Mouse (Mus musculus) heart, embryonic 14.5 days (tissue): ENCODE measurements at regions not wholly inside any gene's neighbourhood (a gene's known extent, or its start where the extent isn't known, plus 50 kb on each side); places are given as distances from the start of the nearest gene placed in this dataset.

Experiments used
- ATAC-seq: fragments of 200-750 bp; cut with Nextera tagmentation; 2 replicates; pipeline ENCODE4 v1.8.0; 2017; ENCODE audit warnings: low read depth, moderate TSS enrichment; ENCODE audit not compliant: insufficient number of reproducible peaks, insufficient read depth, low FRiP score
- H3K27ac ChIP-seq, 2 experiments: fragments of 200-500 bp in 1 of 2; fragments of 300-500 bp in 1 of 2; sonication (generic) in 1 of 2; replicated peaks in 1 of 2; 2 replicates each; pipeline ENCODE4 v1.5.1; 2012 to 2014; ENCODE audit warnings: low read depth in 2 of 2, low read length in 2 of 2, control low read depth in 1 of 2, mild to moderate bottlenecking in 1 of 2, mixed read lengths in 1 of 2; ENCODE audit not compliant: control insufficient read depth in 1 of 2, insufficient read depth in 1 of 2
- H3K27me3 ChIP-seq: fragments of 300-500 bp; sonication (generic); 2 replicates; pipeline ENCODE4 v1.6.1; 2014; ENCODE audit warnings: mild to moderate bottlenecking, low read length, control low read depth; ENCODE audit not compliant: control insufficient read depth, insufficient read depth
- H3K36me3 ChIP-seq: fragments of 300-500 bp; sonication (generic); 2 replicates; pipeline ENCODE4 v1.6.1; 2014; ENCODE audit warnings: mild to moderate bottlenecking, control low read depth, low read length, mixed read lengths; ENCODE audit not compliant: control insufficient read depth, insufficient read depth
- H3K4me1 ChIP-seq, 2 experiments: fragments of 200-500 bp in 1 of 2; fragments of 300-500 bp in 1 of 2; sonication (generic) in 1 of 2; 2 replicates each; pipeline ENCODE4 v1.6.1; 2012 to 2014; ENCODE audit warnings: low read length in 2 of 2, control low read depth in 1 of 2, mixed read lengths in 1 of 2; ENCODE audit not compliant: control insufficient read depth in 2 of 2, insufficient read depth in 2 of 2
- H3K4me2 ChIP-seq: fragments of 300-500 bp; sonication (generic); 2 replicates; pipeline ENCODE4 v1.6.1; 2014; ENCODE audit warnings: mild to moderate bottlenecking, low read length
- H3K4me3 ChIP-seq, 2 experiments: fragments of 200-500 bp in 1 of 2; fragments of 300-500 bp in 1 of 2; sonication (generic) in 1 of 2; 2 replicates each; pipeline ENCODE4 v1.5.1; 2012 to 2014; ENCODE audit warnings: low read length in 2 of 2, mild to moderate bottlenecking in 2 of 2, control low read depth in 1 of 2, low read depth in 1 of 2, moderate library complexity in 1 of 2; ENCODE audit not compliant: control insufficient read depth in 1 of 2, insufficient read depth in 1 of 2
- H3K9ac ChIP-seq: fragments of 300-500 bp; sonication (generic); 2 replicates; pipeline ENCODE4 v1.6.1; 2014; ENCODE audit warnings: mild to moderate bottlenecking, low read length
- H3K9me3 ChIP-seq: fragments of 300-500 bp; sonication (generic); 2 replicates; pipeline ENCODE4 v1.6.1; 2016; ENCODE audit warnings: low read length, control low read depth; ENCODE audit not compliant: control insufficient read depth
- WGBS: fragments of 180-500 bp; shearing (Covaris S2); extraction: QIAGEN DNeasy Blood & Tissue Kit; methylation state at CpG from one replicate; pipeline ENCODE4 v1.1.7; 2014; 5-methylcytosine and 5-hydroxymethylcytosine counted together

DNA sequence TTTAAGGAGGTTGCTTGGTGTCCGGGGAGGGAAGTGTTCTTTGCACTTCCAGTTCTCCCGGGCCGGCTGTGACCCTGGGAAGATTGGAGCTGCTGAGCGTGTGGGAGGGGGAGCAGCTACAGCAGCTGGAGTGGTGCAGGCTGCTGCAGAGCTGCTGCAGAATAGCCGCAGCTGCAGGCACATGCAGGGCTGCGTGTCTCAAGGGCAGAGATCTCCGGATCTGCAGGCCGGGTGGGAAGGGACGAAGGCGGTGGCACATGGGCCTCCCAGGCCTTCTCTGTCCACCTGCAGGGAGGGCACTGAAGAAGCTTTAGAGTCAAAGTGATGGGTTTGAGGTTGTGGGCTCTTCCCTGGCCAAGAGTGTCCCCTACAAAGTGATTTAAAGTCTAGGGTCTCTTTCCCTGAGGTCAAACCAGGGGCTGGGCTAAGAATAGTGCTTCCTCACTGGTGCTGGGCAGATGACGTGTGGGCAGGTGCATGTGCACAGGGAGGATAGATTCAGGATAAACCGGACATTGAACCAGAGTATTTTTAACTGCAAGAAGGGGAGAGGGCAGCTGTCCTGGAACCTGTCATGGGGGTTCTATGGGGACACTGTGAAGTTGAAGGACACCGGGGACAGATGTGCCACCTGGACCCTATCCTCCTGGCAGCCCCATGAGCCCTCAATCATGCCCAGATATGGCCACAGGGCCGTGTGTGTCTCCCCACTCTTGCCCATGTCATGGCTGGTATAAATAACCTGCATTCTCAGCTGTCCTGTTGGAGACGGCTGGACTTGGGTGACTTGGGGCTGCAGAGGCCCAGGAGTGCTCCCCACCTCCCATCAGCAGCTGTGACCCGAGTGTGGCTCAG lies 58.6 kb upstream of the Gata5 start:
- peak overlapping the region; percentile 90 for H3K4me2 ChIP-seq

GRCm38 (mm10) chr2:180392298-180392697 lies 57.8 kb upstream of the Gata5 start:
- H3K4me2 ChIP-seq: peak overlapping the region; percentile 90
- peak overlapping the region; percentile 16 to 34 for H3K4me3 ChIP-seq

More for the DNA sequence above, 58.6 kb upstream of the Gata5 start:
- peaks cover 86% of the 10 kb centered on the region for H3K36me3 ChIP-seq
- H3K4me1 ChIP-seq: peaks cover 41 to 71% of the 10 kb centered on the region in 2 experiments
- WGBS: 30% methylated on average over 16 of the region's 16 CpGs
- no peaks in the 10 kb centered on the region for H3K9me3 ChIP-seq
- peak overlapping the region; percentile 78 for H3K9ac ChIP-seq
- H3K4me3 ChIP-seq: peak overlapping the region; percentile 16 to 34
- peak overlapping the region; percentile 78 to 92 for H3K27ac ChIP-seq
- H3K27me3 ChIP-seq: no peaks in the 10 kb centered on the region
- peak; percentile 20; the same call in 1 of the 2 replicates for ATAC-seq

DNA sequence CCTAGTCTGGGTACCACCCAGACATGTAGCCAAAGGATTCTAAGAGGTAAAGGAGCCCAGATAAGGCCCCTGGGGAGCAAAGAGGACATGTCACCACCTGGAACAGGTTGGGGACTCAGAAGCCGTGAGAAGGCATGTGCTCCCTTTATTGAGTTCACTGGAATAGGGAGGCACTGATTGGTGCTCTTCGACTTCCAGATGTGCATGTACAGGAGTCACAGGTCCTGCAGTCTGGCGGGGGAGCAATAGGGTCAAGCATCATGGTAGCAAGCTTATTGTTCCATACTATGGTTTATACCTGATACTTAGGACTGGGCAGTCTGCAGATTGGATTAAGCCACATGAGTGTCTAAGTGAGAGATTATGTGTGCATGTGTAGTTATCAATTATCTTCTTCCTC lies 56.9 kb upstream of the Gata5 start:
- Histone ChIP-seq H3K4me1 (peaks cover 28 to 54% of the 10 kb centered on the region in 2 experiments), H3K9ac (peak overlapping the region; percentile 95), H3K4me3 (peak overlapping the region; percentile 82 to 88; a peak in 3 of 4 replicates), H3K27me3 (no peaks in the 10 kb centered on the region), H3K9me3 (no peaks in the 10 kb centered on the region), H3K4me2 (peak overlapping the region; percentile 90), H3K27ac (peak overlapping the region in 1 of 2 experiments; percentile 98; a peak in 2 of 4 replicates), H3K36me3 (peaks cover 72% of the 10 kb centered on the region)
- no peak for ATAC-seq
- WGBS: 45% methylated on average over 3 of the region's 3 CpGs

More at GRCm38 (mm10) chr2:180392298-180392697, 57.8 kb upstream of the Gata5 start:
- Histone ChIP-seq H3K27me3 (no peaks in the 10 kb centered on the region), H3K9ac (peak overlapping the region; percentile 78), H3K27ac (peak overlapping the region; percentile 78 to 92), H3K4me1 (peaks cover 36 to 63% of the 10 kb centered on the region in 2 experiments), H3K9me3 (no peaks in the 10 kb centered on the region), H3K36me3 (peaks cover 79% of the 10 kb centered on the region)
- no peak for ATAC-seq
- 72% methylated on average over 6 of the region's 6 CpGs for WGBS

GRCm38 (mm10) chr2:180390216-180390996 lies 55.9 kb upstream of the Gata5 start:
- Histone ChIP-seq H3K9me3 (no peaks in the 10 kb centered on the region), H3K4me1 (peaks cover 21 to 45% of the 10 kb centered on the region in 2 experiments), H3K9ac (peak overlapping the region; percentile 95), H3K36me3 (peaks cover 62% of the 10 kb centered on the region), H3K27me3 (no peaks in the 10 kb centered on the region), H3K27ac (peak overlapping the region; percentile 56 to 98), H3K4me2 (peak overlapping the region; percentile 90), H3K4me3 (peak overlapping the region; percentile 82 to 88)
- no peak for ATAC-seq
- 36% methylated on average over 15 of the region's 15 CpGs for WGBS

- H3K27ac ChIP-seq: peak overlapping the region; percentile 98 to 99
Observed at GRCm38 (mm10) chr2:180389486-180389885, 55.0 kb upstream of the Gata5 start.

DNA sequence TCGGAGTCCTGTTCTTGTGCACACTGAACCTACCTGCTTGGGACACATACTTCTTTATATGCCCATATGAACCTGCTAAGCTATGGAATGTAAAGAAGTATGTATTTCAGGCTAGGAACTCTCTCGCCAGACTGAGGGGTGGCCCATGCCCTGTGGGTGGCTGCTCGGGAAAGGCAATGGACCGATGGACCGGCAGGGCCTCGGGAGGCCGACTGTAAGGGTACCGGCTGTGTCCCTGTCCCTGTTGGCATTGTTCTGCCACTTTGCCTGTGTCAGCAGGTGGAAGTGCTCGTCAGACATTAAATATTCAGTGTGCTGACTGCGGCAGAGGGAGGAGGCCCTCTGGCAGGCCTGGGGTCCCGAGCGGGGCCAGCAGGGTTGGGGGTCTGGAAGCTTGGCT lies 54.5 kb upstream of the Gata5 start:
- Histone ChIP-seq H3K27ac (peak overlapping the region; percentile 98 to 99), H3K27me3 (no peaks in the 10 kb centered on the region), H3K9ac (peak overlapping the region; percentile 95), H3K4me1 (peaks cover 26 to 42% of the 10 kb centered on the region in 2 experiments), H3K9me3 (no peaks in the 10 kb centered on the region), H3K36me3 (peaks cover 50% of the 10 kb centered on the region), H3K4me2 (peak overlapping the region; percentile 90), H3K4me3 (peak overlapping the region; percentile 82 to 88)
- 20% methylated on average over 12 of the region's 12 CpGs for WGBS
- ATAC-seq: no peak

More at GRCm38 (mm10) chr2:180389486-180389885, 55.0 kb upstream of the Gata5 start:
- Histone ChIP-seq H3K4me1 (peaks cover 25 to 42% of the 10 kb centered on the region in 2 experiments), H3K27me3 (no peaks in the 10 kb centered on the region), H3K4me2 (peak overlapping the region; percentile 90), H3K36me3 (peaks cover 55% of the 10 kb centered on the region), H3K9ac (peak overlapping the region; percentile 95), H3K9me3 (no peaks in the 10 kb centered on the region), H3K4me3 (peak overlapping the region; percentile 82 to 88)
- ATAC-seq: no peak
- WGBS: 5% methylated on average over 2 of the region's 2 CpGs

- Histone ChIP-seq H3K9ac (peak overlapping the region; percentile 95), H3K4me2 (peak overlapping the region; percentile 90), H3K27me3 (no peaks in the 10 kb centered on the region), H3K4me3 (peak overlapping the region; percentile 82 to 88), H3K9me3 (no peaks in the 10 kb centered on the region), H3K4me1 (peaks cover 23 to 33% of the 10 kb centered on the region in 2 experiments), H3K27ac (peak overlapping the region; percentile 98 to 99), H3K36me3 (peaks cover 42% of the 10 kb centered on the region)
- 43% methylated on average over 5 of the region's 5 CpGs for WGBS
- no peak for ATAC-seq
Observed at GRCm38 (mm10) chr2:180388122-180388521, 53.6 kb upstream of the Gata5 start.
